Mouse (Mus musculus) embryonic facial prominence, embryonic 15.5 days (tissue): Measurements from ENCODE around the gene Chn2. TPM values are rescaled to one million over a fixed set of nuclear protein-coding genes. Genes with fewer than 3 reads are reported as not detected.

ENCODE experiments used
- ATAC-seq: fragments of 200-750 bp; cut with Nextera tagmentation; 2 replicates; pipeline ENCODE4 v1.8.0; 2017; ENCODE audit warnings: low read depth, moderate TSS enrichment; ENCODE audit not compliant: insufficient number of reproducible peaks, low FRiP score, low TSS enrichment
- H3K27ac ChIP-seq: fragments of 300-500 bp; sonication (generic); replicated peaks from 2 replicates; pipeline ENCODE4 v1.5.1; 2015; ENCODE audit warnings: mild to moderate bottlenecking, inconsistent platforms
- H3K27me3 ChIP-seq: fragments of 300-500 bp; sonication (generic); 2 replicates; pipeline ENCODE4 v1.6.1; 2015; ENCODE audit warnings: inconsistent platforms
- H3K36me3 ChIP-seq: fragments of 300-500 bp; sonication (generic); 2 replicates; pipeline ENCODE4 v1.6.1; 2015; ENCODE audit warnings: mild to moderate bottlenecking, inconsistent platforms
- H3K4me1 ChIP-seq: fragments of 300-500 bp; sonication (generic); 2 replicates; pipeline ENCODE4 v1.6.1; 2015; ENCODE audit warnings: inconsistent platforms
- H3K4me2 ChIP-seq: fragments of 300-500 bp; sonication (generic); replicated peaks from 2 replicates; pipeline ENCODE4 v1.6.1; 2015; ENCODE audit warnings: mild to moderate bottlenecking, inconsistent platforms
- H3K4me3 ChIP-seq: fragments of 300-500 bp; sonication (generic); replicated peaks from 2 replicates; pipeline ENCODE4 v1.5.1; 2015; ENCODE audit warnings: mild to moderate bottlenecking, inconsistent platforms
- H3K9ac ChIP-seq: fragments of 300-500 bp; sonication (generic); 2 replicates; pipeline ENCODE4 v1.6.1; 2015; ENCODE audit warnings: inconsistent platforms
- H3K9me3 ChIP-seq: fragments of 300-500 bp; sonication (generic); replicated peaks from 2 replicates; pipeline ENCODE4 v1.6.1; 2016; ENCODE audit warnings: inconsistent platforms
- WGBS: fragments of 180-500 bp; shearing (Covaris S2); methylation state at CpG from one replicate; pipeline ENCODE4 v1.1.7; 2015; 5-methylcytosine and 5-hydroxymethylcytosine counted together
- polyA plus RNA-seq: library from polyadenylated mRNA; unstranded; fragments of >200 nt; fragmentation: Nextera tagmentation; extraction: Ambion mirVana; gene quantifications from 2 replicates; pipeline ENCODE4 v1.2.1, GENCODE M21; 2015

The Chn2 gene
- polyA plus RNA-seq, 1 experiment from 2014 or later = 12.2 TPM

- H3K27me3 ChIP-seq = no peaks in the 10 kb centered on the region
- H3K4me1 ChIP-seq = no peaks in the 10 kb centered on the region
- 24% methylated on average over 7 of the region's 7 CpGs for WGBS
- no peak for ATAC-seq
- H3K4me3 ChIP-seq = no peak overlapping the region
- H3K9ac ChIP-seq = no peak overlapping the region
- H3K36me3 ChIP-seq = no peaks in the 10 kb centered on the region
- H3K4me2 ChIP-seq = no peak overlapping the region
- no peaks in the 10 kb centered on the region for H3K9me3 ChIP-seq
- no peak overlapping the region for H3K27ac ChIP-seq
These were observed 57.5 kb downstream of the Chn2 start for GRCm38 (mm10) chr6:54096836-54097235.

DNA sequence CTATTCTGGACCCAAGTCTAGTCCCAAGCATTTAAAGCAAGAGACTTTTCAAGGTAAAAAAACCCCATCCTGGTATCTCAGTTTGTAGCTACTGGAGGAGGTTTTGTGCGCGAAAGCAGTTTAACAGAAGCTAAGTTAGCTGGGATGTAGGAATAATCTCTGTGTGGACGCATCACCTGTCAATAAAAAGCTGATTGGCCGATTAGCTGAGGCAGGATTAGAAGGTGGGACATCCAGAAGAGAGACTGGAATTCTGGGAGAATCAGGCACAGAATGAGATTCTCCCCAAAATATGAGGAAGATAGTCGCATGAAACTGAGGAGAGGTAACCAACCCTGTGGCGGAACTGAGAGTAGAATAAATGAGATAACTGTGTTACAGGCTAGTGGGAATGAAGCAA, 59.0 kb downstream of the Chn2 start:
- no peak for ATAC-seq
- H3K9me3 ChIP-seq = no peaks in the 10 kb centered on the region
- no peak overlapping the region for H3K4me2 ChIP-seq
- H3K27ac ChIP-seq = no peak overlapping the region
- no peak overlapping the region for H3K4me3 ChIP-seq
- no peaks in the 10 kb centered on the region for H3K36me3 ChIP-seq
- no peak overlapping the region for H3K9ac ChIP-seq
- 90% methylated on average over 6 of the region's 6 CpGs for WGBS
- H3K27me3 ChIP-seq = no peaks in the 10 kb centered on the region
- H3K4me1 ChIP-seq = no peaks in the 10 kb centered on the region

- H3K9me3 ChIP-seq = no peaks in the 10 kb centered on the region
- WGBS = 49% methylated on average over 6 of the region's 6 CpGs
- ATAC-seq = no peak
These were observed 60.3 kb downstream of the Chn2 start for GRCm38 (mm10) chr6:54099659-54100058.

GRCm38 (mm10) chr6:54102210-54102609, 62.9 kb downstream of the Chn2 start:
- no peak for ATAC-seq
- 69% methylated on average over 4 of the region's 4 CpGs for WGBS
- no peak overlapping the region for H3K9ac ChIP-seq

More at GRCm38 (mm10) chr6:54099659-54100058, 60.3 kb downstream of the Chn2 start:
- H3K27me3 ChIP-seq = no peaks in the 10 kb centered on the region
- H3K4me3 ChIP-seq = no peak overlapping the region
- H3K9ac ChIP-seq = no peak overlapping the region
- no peaks in the 10 kb centered on the region for H3K36me3 ChIP-seq
- no peaks in the 10 kb centered on the region for H3K4me1 ChIP-seq
- H3K4me2 ChIP-seq = no peak overlapping the region
- H3K27ac ChIP-seq = no peak overlapping the region

DNA sequence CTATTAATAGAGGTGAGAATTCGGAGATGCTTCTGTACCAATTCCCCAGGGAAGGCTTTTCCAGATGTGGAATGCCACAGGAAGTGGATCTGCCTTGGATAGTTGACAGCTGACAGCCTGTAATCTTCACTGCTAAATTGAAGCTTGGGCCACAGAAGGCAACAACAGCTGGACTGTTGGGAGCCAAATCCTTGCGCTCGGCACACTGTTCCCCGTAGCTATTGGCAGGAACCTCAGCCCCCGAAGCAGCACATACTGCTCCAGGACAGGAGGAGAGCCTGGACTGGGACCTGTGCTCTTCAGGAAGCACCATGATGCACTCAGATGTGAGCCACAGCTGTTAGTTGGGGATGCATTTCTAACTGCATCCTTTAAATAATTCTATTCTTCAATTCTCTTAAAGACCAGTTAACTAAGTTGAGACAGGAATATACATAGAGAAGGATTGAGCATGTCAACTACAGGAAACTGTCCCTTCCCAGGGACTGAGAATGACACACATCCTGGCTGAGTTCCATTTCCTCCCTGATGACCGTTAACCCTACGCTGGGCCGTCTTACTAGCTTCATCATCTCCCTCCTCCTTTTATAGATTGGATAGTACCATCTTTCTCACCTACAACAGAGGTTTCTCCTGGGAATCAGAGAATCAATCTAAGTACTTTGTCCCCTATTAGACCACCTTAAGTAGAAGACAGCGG, 64.1 kb downstream of the Chn2 start:
- Histone ChIP-seq H3K9me3 (no peaks in the 10 kb centered on the region), H3K4me1 (peaks cover 9% of the 10 kb centered on the region), H3K27ac (no peak overlapping the region), H3K4me3 (no peak overlapping the region), H3K36me3 (no peaks in the 10 kb centered on the region), H3K27me3 (no peaks in the 10 kb centered on the region), H3K4me2 (no peak overlapping the region), H3K9ac (no peak overlapping the region)
- no peak for ATAC-seq
- WGBS = 64% methylated on average over 9 of the region's 9 CpGs

More at GRCm38 (mm10) chr6:54102210-54102609, 62.9 kb downstream of the Chn2 start:
- Histone ChIP-seq H3K27me3 (no peaks in the 10 kb centered on the region), H3K9me3 (no peaks in the 10 kb centered on the region), H3K4me2 (no peak overlapping the region), H3K4me1 (peaks cover 5% of the 10 kb centered on the region), H3K36me3 (no peaks in the 10 kb centered on the region), H3K4me3 (no peak overlapping the region), H3K27ac (no peak overlapping the region)

- no peak for ATAC-seq
These were observed 72.1 kb downstream of the Chn2 start for GRCm38 (mm10) chr6:54111416-54111984.

DNA sequence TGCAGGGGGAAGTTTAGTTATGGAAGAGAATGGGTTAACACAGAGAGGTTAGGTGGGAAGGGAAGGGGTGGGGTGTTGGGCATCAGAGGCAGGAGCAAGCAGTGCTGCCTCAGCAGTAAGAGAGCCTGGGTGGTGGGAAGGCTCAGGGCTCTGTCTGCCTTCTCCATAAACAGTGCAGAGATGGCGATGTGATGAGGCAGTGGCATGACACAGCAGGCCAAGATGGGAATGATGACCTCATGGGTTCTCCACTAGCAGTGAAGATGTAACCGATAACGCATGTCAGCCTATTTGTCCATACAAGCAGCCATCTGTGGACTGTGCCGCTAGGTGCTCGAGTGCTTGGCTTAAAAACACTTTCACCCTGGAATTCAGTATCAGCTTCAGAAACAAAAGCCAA, 74.0 kb downstream of the Chn2 start:
- Histone ChIP-seq H3K36me3 (no peaks in the 10 kb centered on the region), H3K27ac (no peak overlapping the region), H3K9ac (no peak overlapping the region), H3K4me1 (no peaks in the 10 kb centered on the region), H3K4me3 (no peak overlapping the region), H3K27me3 (no peaks in the 10 kb centered on the region), H3K4me2 (no peak overlapping the region), H3K9me3 (no peaks in the 10 kb centered on the region)
- WGBS = 89% methylated on average over 5 of the region's 5 CpGs
- no peak for ATAC-seq

More at GRCm38 (mm10) chr6:54111416-54111984, 72.1 kb downstream of the Chn2 start:
- Histone ChIP-seq H3K27ac (no peak overlapping the region), H3K9me3 (no peaks in the 10 kb centered on the region), H3K9ac (no peak overlapping the region), H3K4me2 (no peak overlapping the region), H3K27me3 (no peaks in the 10 kb centered on the region), H3K36me3 (no peaks in the 10 kb centered on the region), H3K4me1 (peaks cover 9% of the 10 kb centered on the region), H3K4me3 (no peak overlapping the region)
- 13% methylated on average over 4 of the region's 4 CpGs for WGBS

DNA sequence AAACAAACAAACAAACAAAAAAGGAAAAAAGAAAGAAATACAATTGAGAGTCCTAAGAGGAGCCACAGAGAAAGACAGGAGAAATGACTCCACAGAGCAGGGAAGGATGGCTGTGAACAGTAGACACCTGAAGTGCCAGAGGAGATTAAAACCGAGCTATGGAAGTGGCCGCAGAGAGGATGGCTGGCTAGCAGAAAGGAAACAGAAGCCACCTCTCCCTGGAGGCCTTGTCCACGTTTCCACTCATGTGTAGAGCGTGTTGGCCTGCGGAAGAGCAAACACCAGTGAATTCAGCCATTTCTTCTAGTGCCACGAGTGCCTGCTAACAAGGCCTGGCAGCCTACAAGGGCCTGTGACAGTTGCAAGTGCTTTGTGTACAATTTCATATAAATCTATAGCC, 75.1 kb downstream of the Chn2 start:
- WGBS = 89% methylated on average over 6 of the region's 6 CpGs
- no peaks in the 10 kb centered on the region for H3K4me1 ChIP-seq
- no peak for ATAC-seq
- H3K4me2 ChIP-seq = no peak overlapping the region
- H3K9ac ChIP-seq = no peak overlapping the region
- H3K27me3 ChIP-seq = no peaks in the 10 kb centered on the region
- H3K27ac ChIP-seq = no peak overlapping the region
- H3K9me3 ChIP-seq = no peaks in the 10 kb centered on the region
- no peaks in the 10 kb centered on the region for H3K36me3 ChIP-seq
- H3K4me3 ChIP-seq = no peak overlapping the region

- Histone ChIP-seq H3K4me3 (no peak overlapping the region), H3K9me3 (no peaks in the 10 kb centered on the region), H3K9ac (no peak overlapping the region), H3K27me3 (no peaks in the 10 kb centered on the region), H3K4me2 (no peak overlapping the region), H3K27ac (no peak overlapping the region; the same call in 1 of the 2 replicates), H3K36me3 (no peaks in the 10 kb centered on the region), H3K4me1 (peaks cover 6% of the 10 kb centered on the region; the same call in 1 of the 2 replicates)
- 87% methylated on average over 9 of the region's 9 CpGs for WGBS
- ATAC-seq = no peak
These were observed 76.9 kb downstream of the Chn2 start for GRCm38 (mm10) chr6:54116299-54116698.

DNA sequence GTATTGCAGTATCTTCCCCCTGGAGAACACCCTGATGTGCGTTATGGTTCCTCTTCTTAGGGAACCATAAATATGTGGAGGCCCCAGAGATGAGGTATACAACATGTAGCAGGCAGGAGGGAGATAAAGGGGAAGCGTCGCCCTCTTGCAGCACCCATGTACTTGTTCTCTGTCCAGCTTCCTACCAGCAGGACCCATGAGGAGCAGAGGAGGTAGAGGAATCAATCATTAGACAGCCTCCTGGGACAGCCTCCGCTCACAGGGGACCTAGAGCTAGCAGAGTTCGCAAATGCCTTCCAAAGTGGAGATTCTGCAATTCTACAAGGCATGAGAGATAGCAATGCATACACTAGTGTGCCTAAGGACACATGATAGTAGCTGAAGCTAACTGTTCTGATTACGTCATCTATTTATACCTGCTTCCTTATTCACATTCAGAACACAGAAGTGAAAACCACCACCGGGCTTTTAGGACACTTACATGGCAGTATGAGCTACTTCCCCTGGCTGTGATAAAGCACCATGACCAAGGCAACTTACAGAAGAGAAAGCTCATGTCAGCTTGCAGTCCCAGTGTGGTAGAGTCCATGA, 77.7 kb downstream of the Chn2 start:
- WGBS = 88% methylated on average over 7 of the region's 7 CpGs
- ATAC-seq = no peak
- no peak overlapping the region for H3K4me3 ChIP-seq
- H3K4me1 ChIP-seq = peaks cover 6% of the 10 kb centered on the region; the same call in 1 of the 2 replicates
- H3K4me2 ChIP-seq = no peak overlapping the region
- H3K27ac ChIP-seq = no peak overlapping the region
- H3K9me3 ChIP-seq = no peaks in the 10 kb centered on the region
- no peaks in the 10 kb centered on the region for H3K27me3 ChIP-seq
- no peak overlapping the region for H3K9ac ChIP-seq
- no peaks in the 10 kb centered on the region for H3K36me3 ChIP-seq

DNA sequence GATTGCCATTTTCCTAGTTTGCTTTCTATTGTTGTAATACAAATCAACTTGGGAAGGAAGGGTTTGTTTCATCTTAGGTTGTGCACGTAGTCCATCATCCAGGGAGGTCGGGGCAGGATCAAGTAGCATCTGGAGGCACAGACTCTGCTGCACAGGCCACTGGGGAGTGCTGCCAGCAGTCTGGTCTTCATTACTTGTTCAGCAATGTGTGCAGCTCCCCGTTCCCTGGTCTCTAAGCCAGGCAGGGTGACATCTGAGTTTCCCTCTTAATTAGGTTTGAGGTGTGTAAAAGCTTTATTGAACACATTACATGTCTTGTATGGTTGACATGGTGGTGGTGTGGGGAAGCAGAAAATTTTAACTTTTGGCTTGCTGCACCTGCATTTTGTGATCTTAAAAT, 79.0 kb downstream of the Chn2 start:
- no peaks in the 10 kb centered on the region for H3K36me3 ChIP-seq
- 31% methylated on average over 3 of the region's 3 CpGs for WGBS
- no peaks in the 10 kb centered on the region for H3K9me3 ChIP-seq
- ATAC-seq = no peak
- no peak overlapping the region for H3K4me2 ChIP-seq
- no peak overlapping the region for H3K4me3 ChIP-seq
- peaks cover 6% of the 10 kb centered on the region; the same call in 1 of the 2 replicates for H3K4me1 ChIP-seq
- H3K9ac ChIP-seq = no peak overlapping the region
- no peak overlapping the region for H3K27ac ChIP-seq
- H3K27me3 ChIP-seq = no peaks in the 10 kb centered on the region
